Comparison of ENCODE assay signal across 15 mouse cellular contexts in the genomic region with DNA sequence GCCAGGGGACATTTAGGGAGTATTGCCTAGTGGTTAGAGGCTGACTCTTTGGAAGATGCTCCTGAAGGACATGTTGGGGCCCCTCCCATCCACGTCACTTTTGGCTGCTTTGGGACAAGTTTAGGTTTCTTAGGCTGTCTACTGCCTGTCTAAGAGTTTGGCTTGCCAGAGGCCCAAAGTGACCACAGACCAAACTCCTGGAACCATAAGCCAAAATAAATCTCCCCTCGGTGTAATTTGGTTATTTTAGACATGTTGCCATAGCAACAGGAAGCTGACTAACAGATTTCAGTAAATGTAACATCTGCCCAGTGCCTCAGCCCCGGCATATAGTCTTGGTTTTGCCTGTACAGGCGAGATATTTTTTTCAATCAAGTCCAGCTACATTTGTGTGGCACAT. TPM values are rescaled to one million over a fixed set of nuclear protein-coding genes. Genes with fewer than 3 reads are reported as not detected.
"Had no signal": no experiment of that assay in that cellular context is flagged by ENCODE, and none has a peak within 500 bp of the region (broad histone marks: within the 10 kb centered on the region; RNA-seq: fewer than 3 reads in every experiment).

No protein-coding gene starts in this region.

- H3K36me3 ChIP-seq: midbrain, embryonic 13.5 days; midbrain, embryonic 15.5 days; neural tube, embryonic 12.5 days had no signal

- H3K4me2 ChIP-seq: lung, embryonic 14.5 days; midbrain, embryonic 11.5 days; midbrain, embryonic 13.5 days; midbrain, embryonic 15.5 days; neural tube, embryonic 12.5 days had no signal

- H3K27me3 ChIP-seq: midbrain, embryonic 13.5 days; midbrain, embryonic 15.5 days; neural tube, embryonic 12.5 days had no signal

- H3K4me1 ChIP-seq: midbrain, embryonic 13.5 days; midbrain, embryonic 15.5 days; neural tube, embryonic 12.5 days had no signal

- H3K27ac ChIP-seq: midbrain, embryonic 13.5 days; midbrain, embryonic 15.5 days; neural tube, embryonic 12.5 days had no signal

- H3K9me3 ChIP-seq: midbrain, embryonic 13.5 days; midbrain, embryonic 15.5 days; neural tube, embryonic 12.5 days had no signal

- DNase-seq: lung, adult 18-20 months; lung, embryonic 14.5 days; lung, postnatal 10 days; lung, postnatal 4 days; right cerebral cortex, postnatal 14 days; thymus, adult 18-20 months; thymus, postnatal 14 days; thymus, postnatal 36 days had no signal

- ATAC-seq: midbrain, embryonic 13.5 days; midbrain, embryonic 15.5 days had no signal

- H3K9ac ChIP-seq: lung, embryonic 14.5 days; midbrain, embryonic 13.5 days; midbrain, embryonic 15.5 days; neural tube, embryonic 12.5 days had no signal

- H3K4me3 ChIP-seq: midbrain, embryonic 13.5 days; midbrain, embryonic 15.5 days; neural tube, embryonic 12.5 days had no signal

RNA-seq across cellular contexts. Expression of a gene that starts 21.8 kb away (rescaled TPM):
- total RNA-seq: megakaryocyte, adult 5-6 weeks; neutrophil, adult 5-6 weeks had no signal
- polyA plus RNA-seq: midbrain, embryonic 11.5 days; neural tube, embryonic 14.5 days had no signal
